Mouse (Mus musculus): ENCODE measurements around the gene P2ry13. TPM values are rescaled to one million over a fixed set of nuclear protein-coding genes. Genes with fewer than 3 reads are reported as not detected.
A peak's percentile ranks its signal among the peaks of the same experiment; 100 is the strongest.

Gene P2ry13
- 0.30 and 0.47 TPM in 2 replicates for total RNA-seq (2014; fragmentation: Nextera tagmentation)
- 0.05 TPM in 1 of 2 replicates, not detected in the other for total RNA-seq (2017)

DNA sequence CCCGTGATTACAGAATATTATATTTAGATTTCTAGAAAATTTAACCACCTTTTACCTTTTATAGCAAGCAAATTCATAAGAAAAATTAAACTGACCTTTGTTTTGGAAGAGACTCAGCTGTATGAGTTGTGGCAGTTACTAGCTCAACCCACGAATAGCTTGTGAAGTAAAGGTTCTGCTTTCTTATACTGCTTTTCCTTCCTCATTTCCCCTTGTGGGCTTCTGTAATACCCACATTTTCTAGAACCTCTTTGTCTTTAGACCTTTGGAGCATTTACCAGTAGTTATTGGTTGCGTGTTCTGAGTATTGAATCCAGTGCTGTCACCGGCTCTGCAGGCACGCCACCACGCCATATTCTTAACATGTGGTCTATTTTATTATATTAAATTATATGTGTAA lies at the start of gene P2ry13:
TSS of gene P2ry13 (minus strand) at position 156 of the 400 bp plus-strand sequence.
- ATAC-seq (replicated peaks; ENCODE audit: poor library complexity, severe bottlenecking) = peak; percentile 43

DNA sequence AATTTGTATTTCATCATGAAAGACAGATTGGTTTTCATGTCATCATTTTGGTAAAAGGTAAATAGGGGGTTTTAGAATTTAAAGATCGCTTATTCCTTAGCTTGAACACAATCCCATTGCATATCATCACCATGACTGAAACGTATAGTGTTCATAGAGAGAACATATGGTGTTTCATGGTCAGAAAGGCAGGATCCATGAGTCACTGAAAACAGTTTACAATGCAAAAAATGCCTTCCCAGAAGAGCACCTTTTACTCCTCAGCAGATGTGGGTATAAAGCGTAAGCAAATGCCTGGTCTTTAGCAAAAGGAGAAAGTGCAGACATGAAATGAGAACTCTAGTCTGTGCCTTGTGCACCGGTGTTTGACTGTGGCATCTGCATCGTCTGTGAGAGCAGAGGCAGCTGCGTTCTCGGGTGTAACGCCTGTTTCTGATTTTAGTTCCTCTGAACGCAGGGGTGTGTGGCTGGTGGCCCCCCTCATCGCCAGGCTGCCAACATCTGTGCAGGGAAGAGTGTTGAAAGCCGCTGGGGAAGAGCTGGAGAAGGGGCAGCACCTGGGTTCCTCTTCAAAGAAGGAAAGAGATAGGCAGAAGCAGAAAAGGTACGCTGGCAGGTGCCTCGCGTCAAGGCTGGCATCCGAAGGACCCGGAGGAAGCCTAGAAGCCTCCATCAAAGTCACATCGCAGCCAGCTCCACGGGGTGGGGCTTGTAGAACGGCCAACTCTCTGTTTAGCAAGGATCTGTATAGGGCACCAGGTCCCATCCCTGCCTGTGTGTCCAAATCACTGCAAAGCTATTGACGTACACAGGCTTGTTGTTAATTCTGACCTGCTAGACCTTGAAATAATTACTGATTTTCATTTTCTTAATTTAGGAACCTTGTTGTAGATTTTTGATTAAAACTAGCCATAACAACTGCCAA lies 47.3 kb upstream of the P2ry13 start:
- ATAC-seq (replicated peaks; ENCODE audit: poor library complexity, severe bottlenecking) = no peak

DNA sequence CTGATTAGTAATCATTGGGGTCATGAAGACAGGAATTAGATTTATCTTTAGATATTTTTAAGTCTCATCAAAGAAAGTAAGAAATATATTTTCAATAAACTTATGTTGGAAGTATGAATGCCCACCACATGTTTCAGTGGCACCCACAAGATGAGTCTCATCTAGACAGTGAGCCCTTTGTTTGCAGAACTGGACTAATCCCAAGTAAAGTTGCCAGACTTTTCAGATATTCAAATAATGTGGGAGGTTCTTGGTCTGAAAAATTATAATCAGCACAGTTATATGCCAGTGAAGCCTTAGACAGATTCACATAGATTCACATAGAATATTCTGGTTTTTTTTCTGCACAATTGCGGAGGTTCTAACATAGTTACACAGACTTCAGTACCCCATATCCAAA lies 39.8 kb upstream of the P2ry13 start:
- ATAC-seq (replicated peaks; ENCODE audit: poor library complexity, severe bottlenecking) = no peak

DNA sequence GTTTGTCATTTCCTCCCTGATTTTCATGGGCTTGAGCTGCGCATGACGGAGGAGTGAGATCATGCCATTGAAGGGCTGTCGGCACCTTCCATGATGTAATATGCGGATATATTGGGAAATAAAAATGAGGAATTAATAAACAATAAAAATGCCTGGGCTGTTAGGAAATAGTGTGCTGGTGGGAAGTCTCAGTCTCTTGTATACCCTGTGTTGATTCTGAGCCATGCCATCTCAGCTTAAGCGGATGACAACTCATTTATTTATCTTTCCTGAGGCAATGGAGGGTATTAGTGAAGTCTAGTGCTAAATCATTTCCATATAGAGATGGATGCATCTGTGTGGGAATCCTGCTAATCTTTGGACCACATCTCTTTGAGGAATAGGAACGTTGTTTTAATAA lies 37.3 kb upstream of the P2ry13 start:
- peak; percentile 14; the same call in 1 of the 2 replicates for ATAC-seq (replicated peaks; ENCODE audit: poor library complexity, severe bottlenecking)

DNA sequence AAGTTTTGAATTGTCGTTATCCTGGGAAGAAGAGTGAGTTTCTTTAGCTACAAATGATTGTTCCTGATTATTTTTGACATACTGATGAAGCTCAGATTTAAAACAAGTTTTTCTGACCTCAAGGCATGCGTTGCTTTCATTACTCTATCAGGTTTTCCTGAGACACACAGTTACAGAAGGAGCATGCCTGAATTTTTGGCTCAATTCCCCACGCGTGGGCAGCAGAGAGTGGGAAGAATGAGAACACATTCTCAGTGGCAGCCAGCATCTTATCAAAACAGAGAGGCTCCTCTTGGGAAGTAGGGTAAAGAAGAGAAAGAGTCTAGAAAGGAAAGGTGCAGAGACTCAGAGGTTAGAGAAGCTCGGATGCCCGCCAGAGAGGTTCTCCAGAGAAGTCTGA lies 32.7 kb upstream of the P2ry13 start:
- no peak for ATAC-seq (replicated peaks; ENCODE audit: poor library complexity, severe bottlenecking)

DNA sequence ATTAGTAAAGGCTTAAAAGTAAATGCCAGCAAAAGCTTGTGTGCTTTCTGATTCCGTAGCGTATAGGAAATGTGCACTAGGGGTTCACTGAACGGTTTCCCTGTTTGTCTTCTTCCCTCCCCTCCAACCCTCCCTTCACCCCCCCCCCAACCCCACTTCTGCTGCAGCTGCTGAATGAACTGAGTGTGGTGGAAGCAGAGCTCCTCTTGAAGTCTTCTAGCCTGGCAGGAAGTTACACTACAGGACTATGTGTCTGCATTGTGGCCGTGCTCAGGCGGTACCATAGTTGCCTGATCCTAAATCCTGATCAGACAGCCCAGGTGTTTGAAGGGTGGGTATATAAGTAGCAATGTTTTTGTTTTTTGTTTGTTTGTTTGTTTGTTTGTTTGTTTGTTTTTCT lies 24.2 kb upstream of the P2ry13 start:
- peak; percentile 98 for ATAC-seq (replicated peaks; ENCODE audit: poor library complexity, severe bottlenecking)

DNA sequence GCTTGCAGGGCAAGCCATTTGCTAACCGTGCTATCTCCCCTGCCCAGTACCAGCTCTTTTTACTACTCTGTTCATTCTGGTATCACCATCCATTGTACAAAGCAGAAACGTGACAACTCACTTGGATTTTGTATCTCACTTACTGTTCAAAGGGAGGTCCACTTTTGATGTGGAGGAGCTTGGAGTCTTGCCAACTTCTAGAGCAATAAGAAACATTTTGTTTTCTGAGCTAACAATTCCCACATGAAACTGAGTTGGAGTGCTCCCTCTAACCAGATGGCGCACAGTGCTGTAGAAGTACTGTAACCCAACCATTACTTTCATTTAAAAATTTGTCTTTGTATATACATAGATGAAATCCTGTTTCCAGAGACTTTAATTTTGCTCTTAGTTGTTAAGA lies 20.2 kb upstream of the P2ry13 start:
- ATAC-seq (replicated peaks; ENCODE audit: poor library complexity, severe bottlenecking) = no peak

DNA sequence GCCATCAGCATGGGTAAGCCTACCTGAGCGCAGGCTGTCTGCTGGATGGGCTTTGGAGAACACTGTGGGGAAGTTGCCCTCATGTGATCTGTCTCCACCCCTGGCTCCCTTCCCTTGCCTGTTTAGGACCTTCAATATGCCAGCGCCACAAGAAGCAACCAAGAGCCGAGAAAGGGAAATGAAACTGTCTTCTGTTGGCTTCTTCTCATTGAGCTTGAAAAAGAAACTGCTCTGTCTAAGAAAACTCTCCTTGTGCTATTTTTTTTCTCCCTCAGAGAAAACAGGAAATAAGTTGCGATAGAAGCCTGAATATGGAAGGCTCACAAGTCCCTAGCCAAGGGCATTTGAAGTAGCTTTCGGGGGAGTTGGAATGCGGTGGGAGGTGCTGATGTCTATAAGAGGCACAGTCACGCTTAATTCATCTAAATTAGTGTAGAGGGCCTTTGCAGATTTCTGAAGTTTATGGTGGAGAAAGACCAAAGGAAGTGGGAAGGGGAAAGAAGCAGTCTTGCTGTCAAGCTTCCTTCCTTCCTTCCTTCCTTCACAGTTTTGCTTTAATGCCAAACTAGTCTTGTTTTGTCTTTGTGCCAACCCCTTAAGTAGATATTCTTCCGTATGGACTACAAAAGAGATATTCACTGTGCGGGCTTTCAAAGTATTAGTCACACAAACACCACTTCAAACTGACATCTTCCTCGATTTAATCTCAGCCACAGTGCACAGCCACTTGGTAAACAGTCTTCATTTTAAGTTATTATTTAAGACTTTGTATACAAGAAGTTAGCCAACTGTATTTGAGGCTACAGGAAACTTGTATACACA lies 18.3 kb upstream of the P2ry13 start:
- ATAC-seq (replicated peaks; ENCODE audit: poor library complexity, severe bottlenecking) = peak; percentile 89

DNA sequence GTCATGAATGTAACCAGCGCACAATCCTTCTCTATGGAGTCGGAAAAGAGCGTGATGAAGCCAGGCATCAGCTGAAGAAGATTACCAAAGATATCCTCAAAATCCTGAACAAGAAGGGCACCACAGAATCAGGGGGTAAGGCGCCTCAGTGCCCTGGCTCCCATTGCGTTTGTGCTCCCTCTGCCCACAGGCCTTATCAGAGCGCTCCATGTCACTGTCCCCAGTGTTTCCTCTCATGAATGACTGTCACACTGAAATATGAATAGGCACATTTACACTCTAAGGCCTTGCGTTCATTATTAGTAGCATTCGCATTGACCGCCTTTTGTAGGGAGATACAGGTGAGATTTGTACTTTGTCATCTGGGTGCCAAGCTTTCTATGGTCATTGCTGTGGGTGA lies 17.0 kb upstream of the P2ry13 start:
- no peak for ATAC-seq (replicated peaks; ENCODE audit: poor library complexity, severe bottlenecking)

DNA sequence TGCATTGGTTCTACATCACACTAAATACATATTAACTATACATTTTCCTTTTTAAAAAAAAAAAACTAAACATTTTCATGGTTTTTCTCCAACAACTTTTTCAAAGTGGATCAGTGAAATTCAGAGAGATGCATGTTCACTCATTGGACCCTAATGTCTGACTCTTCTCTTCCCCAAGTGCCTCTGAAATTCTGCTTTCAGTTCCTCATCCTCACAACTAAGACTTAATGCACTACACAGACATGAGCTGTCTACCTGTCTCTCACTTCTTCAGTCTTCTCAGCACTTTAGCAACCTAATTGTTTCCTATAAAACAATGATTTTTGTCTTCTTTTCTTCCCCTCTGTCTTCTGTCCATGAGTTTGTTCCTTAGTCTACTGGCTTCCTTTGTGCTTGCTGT lies 14.7 kb upstream of the P2ry13 start:
- peak; percentile 57 for ATAC-seq (replicated peaks; ENCODE audit: poor library complexity, severe bottlenecking)

DNA sequence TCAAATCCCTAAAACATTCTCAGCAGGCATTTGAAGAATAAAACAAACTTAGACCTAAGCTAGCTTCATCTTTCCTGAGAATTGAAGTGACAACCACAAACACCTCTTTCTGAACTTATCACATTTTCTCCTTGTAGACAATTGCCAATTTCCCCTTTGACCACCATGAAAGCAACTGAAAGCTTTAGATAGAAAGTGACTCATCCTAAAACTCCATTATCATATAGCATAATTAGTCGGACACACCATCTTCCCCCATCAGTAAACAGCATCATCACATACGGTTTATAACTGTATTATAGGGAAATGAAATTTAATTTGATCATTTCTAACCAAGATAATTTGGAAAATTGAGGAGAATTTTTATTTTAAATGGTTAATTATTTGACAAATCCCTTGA lies 11.6 kb upstream of the P2ry13 start:
- ATAC-seq (replicated peaks; ENCODE audit: poor library complexity, severe bottlenecking) = no peak

DNA sequence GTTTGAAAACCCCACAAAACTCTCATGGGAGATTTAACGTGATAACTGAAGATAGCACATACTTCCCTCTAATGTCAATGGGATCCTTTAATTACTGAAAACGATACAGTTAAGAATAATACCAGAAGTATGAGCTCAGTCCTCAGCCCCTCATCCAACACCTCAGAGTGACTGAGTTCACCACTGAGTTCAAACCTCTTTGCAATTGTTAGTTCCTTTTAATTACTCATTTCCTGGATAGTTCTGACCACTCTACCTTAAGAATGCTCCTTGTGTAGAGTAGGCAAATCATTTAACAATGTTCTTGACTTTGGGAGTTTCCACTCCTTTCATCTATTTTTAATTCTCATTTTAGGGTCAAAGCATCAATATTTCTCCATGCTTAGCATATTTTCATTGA lies 8.6 kb upstream of the P2ry13 start:
- no peak for ATAC-seq (replicated peaks; ENCODE audit: poor library complexity, severe bottlenecking)

DNA sequence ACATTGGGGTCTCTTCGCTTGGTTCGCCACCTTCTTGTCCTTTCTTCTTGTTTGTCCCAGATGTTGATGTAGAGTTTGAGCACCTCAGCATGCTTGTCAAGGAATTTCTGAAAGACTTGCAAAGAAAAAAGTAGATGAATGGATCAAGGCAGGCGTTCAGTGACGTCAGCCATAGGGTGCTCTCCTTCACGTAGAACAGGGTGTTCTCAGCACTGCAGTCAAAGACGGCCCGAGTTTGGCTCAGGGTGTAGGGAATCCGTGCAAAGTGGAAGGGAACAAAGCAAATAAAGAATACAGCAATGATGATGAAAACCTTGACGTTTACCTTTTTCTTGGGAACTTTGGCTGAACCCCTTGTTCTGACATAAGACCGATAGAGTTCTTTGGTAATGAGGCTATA lies 6.5 kb upstream of the P2ry13 start:
- no peak for ATAC-seq (replicated peaks; ENCODE audit: poor library complexity, severe bottlenecking)

DNA sequence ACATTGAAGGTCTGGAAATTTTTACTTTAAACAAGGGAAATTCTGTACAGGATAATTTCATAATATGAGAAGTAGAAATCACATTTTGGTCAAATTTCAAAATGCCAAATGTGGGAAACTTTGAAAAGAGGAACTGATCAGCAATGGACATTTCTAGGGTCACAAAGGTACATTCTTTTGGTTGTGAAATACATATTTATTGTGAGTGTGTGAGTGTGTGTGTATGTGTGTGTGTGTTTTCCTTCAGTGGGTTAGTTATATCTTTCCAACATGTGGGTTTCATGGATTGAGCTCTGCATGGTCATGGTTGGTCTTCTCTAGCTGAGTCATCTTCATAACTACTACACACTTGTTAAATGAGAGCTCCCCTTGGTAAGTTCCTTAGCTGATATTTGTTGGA lies 1.7 kb upstream of the P2ry13 start:
- peak; percentile 58 for ATAC-seq (replicated peaks; ENCODE audit: poor library complexity, severe bottlenecking)

DNA sequence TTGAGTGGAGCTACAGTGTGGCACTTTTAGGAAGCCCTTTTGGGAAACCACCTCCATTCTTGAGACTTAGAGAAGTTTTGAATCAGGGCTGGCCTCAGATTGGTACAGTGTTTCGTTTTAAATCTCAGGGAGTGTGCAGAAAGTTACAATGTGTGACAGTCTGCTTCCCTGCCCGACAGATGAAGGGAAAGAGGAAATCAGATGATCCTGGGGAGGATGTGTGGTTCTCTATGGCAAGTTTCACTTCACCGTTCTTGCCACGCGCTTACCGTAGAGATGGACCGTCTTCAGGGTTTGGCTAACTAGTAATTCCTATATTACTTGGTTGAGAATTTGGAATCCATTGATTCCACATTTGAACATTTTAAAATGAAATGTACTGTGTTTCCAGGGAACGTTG lies 1.1 kb upstream of the P2ry13 start:
- peak; percentile 67 for ATAC-seq (replicated peaks; ENCODE audit: poor library complexity, severe bottlenecking)

DNA sequence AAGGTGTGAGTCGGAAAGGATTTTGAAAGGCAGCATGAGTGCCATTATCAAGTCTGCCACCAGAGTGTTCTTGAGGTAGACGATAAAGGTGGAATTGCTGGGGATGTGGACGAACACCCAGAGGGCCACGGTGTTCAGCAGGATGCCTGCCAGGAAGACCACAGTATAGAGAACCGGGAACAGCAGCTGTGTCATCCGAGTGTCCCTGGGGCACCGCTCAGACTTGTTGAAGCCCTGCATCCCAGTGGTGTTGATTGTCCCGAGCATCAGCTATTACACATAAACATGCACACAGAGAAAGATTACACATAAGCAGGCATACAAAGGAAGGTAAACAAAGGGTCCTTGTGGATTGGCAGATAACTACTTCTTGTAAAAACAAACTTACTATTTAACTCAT lies 593 bp downstream of the P2ry13 start:
- no peak for ATAC-seq (replicated peaks; ENCODE audit: poor library complexity, severe bottlenecking)

DNA sequence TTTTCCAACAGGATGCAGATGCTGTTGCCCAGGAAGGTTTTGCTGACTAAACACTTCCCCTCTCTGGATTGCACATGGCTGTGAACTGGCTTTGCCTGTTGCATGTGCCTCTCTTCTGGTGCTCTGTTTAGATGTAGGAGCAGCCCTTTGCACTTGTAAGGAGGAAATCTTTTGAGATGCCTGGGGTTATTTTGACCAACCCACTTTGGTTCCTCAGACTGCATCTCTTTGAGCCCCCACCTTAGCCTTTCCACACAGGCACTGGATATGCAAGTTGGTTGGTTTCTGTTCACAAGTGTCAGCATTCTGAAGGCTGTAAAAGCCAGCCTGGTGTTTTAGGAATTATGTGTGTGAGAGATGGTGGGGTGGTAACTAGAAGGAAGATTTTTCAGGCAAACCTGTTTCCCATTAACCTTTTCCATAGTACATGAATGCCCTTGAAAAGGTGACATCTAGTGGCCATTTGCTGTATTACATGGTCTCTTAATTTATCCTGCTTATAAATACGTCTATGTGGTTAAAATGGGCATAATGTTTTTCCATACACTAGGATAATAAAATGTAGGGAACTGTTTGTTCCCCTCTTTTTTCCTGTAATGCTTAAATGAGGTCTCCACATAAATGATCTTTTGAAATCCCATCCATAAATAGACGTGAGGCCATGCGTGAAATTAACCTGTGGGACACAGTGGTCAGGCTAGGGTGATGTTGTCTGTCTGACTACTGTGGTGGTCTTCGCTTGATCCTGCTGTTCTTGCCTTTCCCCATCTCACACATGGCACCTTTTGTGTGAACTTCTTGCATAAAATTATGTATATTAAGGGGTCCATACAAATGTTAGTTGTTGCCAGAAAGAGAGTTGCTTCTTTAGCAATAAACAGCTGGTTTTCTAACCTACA lies 1.8 kb downstream of the P2ry13 start:
- peak; percentile 25 for ATAC-seq (replicated peaks; ENCODE audit: poor library complexity, severe bottlenecking)

DNA sequence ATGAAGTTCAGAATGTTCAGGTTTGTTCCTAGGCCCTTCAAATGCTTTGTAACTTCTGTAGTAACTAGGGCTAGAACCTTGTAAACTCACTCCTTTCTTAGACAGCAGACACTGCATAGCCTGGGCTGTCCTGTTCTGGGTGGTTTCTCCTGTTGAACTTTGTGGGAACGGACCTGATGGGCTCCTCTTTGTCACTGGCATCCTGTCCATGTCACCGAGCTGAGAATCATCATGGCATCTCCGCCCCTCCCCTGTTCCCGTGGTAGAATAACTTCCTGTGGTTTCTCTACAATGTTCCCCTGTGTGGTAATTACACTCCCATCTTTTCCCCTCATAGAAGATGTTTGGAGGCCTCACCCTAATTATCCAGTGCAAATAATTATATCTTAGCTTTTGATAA lies 4.7 kb downstream of the P2ry13 start:
- peak; percentile 25 for ATAC-seq (replicated peaks; ENCODE audit: poor library complexity, severe bottlenecking)

DNA sequence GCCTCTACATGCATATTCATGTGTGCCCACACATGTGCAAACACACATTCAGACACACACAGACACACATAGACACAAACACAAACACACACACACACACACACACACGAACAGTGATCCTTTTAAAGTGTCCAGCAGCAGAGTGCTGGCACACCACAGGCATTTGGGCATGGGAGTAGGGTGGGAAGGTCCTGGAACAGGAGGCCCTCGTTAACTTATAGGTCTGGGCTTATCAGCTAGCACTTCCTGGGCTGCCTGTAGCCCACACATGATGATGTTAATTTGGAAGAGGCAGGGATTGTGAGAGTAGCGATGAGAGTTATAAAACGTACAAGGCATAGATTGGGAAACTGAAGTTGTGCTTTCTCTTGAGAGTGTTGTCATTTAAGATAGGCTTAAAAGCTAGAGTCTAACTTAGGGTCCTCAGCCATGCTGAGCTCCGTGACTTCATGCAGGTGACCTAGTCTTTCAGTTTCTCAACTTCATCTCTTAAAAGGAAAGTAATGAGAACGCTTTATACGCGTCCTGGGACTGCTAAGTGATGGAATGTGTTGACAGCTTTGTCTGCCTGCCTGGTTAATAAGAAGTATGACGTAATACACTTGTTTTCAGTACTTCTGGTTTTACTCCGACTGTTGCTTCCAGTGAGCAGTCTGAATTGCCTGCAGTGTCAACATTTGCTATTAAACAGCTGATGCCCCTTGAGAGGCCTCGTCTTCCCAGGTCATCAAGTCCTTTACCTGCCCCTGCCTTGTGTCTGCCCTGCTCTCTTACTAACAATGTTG lies 5.8 kb downstream of the P2ry13 start:
- ATAC-seq (replicated peaks; ENCODE audit: poor library complexity, severe bottlenecking) = peak; percentile 42
